Mouse (Mus musculus): ENCODE data around the gene Hmgb3.
"Not testable (repeated sequence)": the region's sequence is repeated elsewhere in the genome, so short reads cannot be mapped to it uniquely, and the experiment has no call there.

The Hmgb3 gene

DNA sequence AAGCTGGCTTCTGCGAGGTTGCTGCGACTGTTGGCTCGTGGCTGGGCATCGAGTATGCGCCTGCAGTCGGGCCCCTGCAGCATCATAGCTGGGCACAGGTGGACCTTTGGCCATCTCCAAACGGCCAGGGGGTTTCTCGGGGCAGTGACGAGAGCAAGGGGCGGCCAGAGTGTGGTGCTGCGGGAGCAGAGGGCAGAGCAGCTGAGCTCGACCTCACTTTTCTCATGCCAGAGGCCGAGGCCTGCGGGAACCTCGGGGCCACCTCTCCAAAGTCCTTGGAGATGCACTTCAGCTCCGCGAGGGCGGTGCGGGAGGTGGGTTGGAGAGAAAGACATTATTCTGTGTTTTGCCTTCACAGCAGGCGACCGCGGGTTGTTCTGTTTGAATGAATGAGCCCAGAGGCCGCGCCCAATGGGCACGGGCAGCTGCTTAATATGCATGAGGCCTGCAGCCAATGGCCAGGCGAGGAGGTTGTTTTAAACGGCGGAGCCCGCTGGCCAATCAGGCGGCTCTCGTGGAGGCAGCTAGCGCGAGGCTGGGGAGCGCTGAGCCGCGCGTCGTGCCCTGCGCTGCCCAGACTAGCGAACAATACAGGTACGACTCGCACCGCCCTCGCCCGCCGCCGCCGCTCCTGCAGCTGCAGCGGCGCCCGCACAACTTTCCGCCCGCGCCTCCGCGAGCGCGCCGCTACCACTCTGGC lies at the start of gene Hmgb3:
Gene Hmgb3, plus strand, starts transcription at position 504 of the 700 bp plus-strand sequence.
- peak; percentile 92 for DNase-seq (ENCODE audit: low read depth, low spot score)

- DNase-seq (ENCODE audit: low read depth, low spot score): not testable (repeated sequence)
Observed at GRCm38 (mm10) chrX:71506591-71506990, 49.1 kb upstream of the Hmgb3 start.

DNA sequence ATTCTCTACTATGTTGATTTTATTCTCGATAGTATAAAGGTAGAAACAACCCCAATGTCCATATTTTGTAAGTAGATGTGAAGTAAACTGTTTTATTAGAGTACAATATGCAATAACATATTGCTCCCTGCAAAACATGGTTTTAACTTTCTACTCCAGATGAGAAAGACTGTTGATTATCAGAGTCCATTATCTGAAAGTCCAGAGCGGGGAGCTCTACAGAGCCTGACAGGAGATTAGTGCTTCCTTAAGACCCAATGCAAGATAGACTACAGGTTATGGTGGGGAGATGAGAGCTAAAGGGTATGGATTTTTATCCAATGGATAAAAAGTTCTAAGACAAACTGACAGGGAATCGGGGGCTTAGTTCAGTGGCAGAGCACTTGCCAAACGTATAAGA lies 36.5 kb upstream of the Hmgb3 start:
- DNase-seq (ENCODE audit: low read depth, low spot score): no peak

- DNase-seq (ENCODE audit: low read depth, low spot score): no peak
Observed at GRCm38 (mm10) chrX:71522889-71523288, 32.8 kb upstream of the Hmgb3 start.

DNA sequence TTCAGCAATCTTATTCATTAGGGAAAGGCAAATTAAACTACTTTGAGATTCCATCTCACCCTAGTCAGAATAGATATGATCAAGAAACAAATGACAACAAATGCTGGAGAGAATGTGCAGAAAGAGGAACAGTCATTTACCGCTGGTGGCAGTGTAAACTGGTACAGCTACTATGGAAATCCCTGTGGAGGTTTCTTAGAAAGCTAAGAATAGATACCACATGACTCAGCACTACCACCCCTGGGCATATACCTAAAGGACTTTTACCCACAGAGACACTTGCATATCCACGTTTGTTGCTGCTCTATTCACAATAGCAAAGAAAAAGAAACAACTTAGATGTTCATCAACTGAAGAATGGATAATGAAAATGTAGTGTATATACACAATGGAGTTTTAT lies 31.4 kb upstream of the Hmgb3 start:
- DNase-seq (ENCODE audit: low read depth, low spot score): no peak

DNA sequence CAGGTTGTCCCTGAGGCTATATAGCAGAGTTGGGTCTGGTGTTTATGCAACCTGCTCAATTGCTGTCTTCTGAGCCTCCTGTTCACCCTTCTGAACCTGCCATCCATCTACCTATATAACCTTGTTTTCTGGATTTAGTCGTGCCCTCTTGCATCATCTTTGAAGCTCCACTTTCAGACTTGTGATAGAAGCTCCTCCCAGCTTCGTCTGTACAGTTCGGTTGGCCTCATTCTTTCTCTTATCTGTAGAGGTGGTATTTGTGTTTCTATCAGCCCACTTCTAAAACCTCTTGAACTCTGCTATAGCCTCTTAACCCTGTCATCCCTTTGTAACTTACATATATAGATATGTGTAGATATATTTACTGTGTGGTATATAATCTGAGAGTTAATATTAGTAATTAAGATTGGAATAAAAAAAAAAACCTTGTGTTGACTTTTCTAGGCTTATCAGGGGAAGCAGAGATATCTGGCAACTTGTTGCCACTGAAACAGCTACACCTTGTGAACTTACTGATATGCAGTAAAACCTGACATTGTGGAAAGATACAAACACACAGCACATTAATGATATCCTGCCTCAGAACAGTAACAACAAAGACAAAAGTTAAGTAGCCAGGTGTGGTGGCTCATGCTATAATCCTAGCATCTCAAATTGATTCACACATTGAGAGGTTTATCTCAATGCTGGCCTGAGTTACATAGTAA lies 30.0 kb upstream of the Hmgb3 start:
- no peak for DNase-seq (ENCODE audit: low read depth, low spot score)

GRCm38 (mm10) chrX:71527461-71527860 lies 28.3 kb upstream of the Hmgb3 start:
- DNase-seq (ENCODE audit: low read depth, low spot score): no peak

GRCm38 (mm10) chrX:71528150-71528549 lies 27.6 kb upstream of the Hmgb3 start:
- no peak for DNase-seq (ENCODE audit: low read depth, low spot score)

DNA sequence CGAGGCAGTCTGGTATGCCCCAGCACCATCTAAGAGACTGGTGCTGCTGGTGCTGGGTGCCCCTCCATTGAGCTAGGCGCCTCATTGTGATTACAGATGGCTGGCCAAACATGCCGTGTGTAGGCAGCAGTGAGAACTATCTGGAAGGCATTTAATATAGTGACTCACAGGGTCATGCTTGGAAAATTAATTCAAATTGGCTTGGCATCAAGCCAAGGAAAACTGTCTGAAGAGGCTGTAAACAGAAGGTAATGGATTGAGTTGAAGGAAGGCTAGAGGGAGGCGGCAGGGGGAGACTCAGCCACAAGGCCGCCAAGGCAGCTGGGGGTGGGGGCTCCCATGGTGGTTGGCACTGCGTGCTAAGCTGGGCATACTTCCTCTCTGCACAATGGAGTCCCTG lies 27.1 kb upstream of the Hmgb3 start:
- DNase-seq (ENCODE audit: low read depth, low spot score): no peak

GRCm38 (mm10) chrX:71532635-71533034 lies 23.1 kb upstream of the Hmgb3 start:
- peak; percentile 18 for DNase-seq (ENCODE audit: low read depth, low spot score)

GRCm38 (mm10) chrX:71534102-71534501 lies 21.6 kb upstream of the Hmgb3 start:
- no peak for DNase-seq (ENCODE audit: low read depth, low spot score)

DNA sequence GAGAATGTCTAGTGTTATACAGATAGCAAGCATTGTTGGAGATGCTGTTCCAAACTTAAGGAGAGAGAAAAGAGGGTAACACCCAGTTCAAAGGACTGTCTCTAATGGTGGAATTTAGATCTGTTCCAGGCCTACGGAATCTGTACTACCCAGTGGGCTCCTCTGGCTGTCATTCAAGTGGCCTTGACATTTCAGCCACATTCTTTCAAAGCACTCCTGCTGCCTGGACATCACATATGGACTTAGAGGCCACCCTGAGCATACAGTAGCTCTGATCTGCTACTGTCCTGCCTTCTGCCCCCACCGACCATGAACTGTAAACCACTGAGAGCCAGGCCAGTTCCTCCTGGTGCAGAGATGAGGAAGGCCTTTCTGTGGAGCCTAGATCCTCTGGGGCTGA lies 17.9 kb upstream of the Hmgb3 start:
- DNase-seq (ENCODE audit: low read depth, low spot score): no peak

GRCm38 (mm10) chrX:71540821-71541510 lies 14.8 kb upstream of the Hmgb3 start:
- DNase-seq (ENCODE audit: low read depth, low spot score): no peak

GRCm38 (mm10) chrX:71544731-71545130 lies 11.0 kb upstream of the Hmgb3 start:
- no peak for DNase-seq (ENCODE audit: low read depth, low spot score)

DNA sequence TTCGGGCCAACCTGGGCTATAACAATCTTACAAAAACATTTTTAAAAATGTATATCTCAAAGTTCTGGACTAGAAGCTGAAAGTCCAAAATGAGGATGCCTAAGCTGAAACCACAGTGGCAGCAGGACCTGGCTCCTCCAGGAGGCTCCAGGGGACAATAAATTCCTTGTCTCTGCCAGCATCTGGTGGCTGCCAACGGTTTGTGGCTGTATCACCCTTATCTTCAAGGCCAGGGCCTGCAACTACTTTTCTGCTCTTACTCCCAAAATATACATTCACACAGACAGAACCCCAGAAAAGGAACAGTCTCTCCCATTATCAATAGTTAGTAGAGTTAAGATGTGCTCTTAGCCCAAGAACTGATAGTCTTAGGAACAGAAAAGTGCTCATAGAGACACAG lies 10.6 kb upstream of the Hmgb3 start:
- no peak for DNase-seq (ENCODE audit: low read depth, low spot score)

DNA sequence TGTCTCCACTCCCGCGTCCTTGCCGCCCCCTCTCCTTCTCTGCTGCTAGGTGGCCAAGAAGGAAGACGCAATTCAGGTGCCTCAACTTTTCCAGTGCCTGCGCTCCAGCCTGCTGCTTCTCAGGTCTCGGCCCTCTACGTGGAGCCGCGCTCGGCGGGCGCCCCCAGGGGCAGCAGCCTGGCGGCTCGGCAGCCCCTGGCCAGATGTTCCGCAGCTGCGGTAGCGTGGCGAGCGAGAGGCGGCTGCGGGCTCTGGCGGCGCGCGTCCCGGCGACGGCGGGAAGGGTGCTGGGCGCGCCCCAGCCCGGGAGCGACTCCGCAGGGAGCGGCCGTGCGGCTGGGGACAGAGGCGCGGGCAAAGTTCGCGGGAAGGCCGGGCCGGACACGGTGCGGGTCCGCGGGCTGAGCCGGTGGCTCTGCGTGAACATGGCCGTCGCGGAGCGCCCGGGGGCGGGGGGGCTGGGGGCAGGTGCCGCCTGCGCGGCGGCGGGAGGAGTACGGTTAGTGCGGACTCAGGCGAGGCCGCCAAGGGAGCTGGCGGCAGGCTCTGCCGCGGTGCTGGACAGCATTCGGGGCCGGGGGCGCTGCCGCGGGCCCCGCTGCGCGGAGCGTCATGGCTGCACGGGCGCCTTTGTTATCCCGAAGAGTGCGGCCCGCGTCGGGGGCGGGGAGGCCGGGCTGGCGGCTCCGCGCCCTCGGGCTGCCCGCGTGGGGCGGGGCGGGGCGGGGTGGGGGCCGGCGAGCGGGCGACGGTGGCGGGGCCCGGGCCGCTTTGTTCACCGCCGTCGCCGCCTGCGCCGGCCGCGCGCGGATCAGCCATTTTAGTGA lies 610 bp downstream of the Hmgb3 start:
- DNase-seq (ENCODE audit: low read depth, low spot score): peak; percentile 4

DNA sequence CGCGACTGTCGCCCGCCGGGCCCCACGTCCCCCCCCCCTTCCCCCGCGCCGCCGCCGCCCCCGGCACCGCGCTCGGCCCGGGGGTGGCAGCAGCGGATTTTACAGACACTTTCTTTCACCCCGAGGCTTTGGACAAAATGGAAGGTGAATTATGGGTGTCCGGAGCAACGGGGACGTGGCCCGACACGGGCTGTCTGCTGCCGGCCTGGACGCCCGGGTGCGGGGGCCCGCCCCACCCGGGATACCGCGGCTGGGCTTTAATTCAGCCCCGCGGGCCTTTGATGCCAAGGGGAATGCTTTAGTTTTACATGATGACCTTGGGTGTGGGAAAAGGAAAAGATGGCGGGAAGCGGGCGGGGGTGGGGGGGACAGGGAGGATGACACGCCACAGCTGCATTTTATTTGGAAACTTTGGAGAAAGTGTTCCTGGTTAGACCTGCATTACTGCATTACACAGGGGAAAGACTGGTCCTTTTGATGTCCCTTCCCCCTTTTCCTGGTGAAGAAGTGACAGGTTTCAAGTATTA lies 1.3 kb downstream of the Hmgb3 start:
- peak; percentile 3 for DNase-seq (ENCODE audit: low read depth, low spot score)

DNA sequence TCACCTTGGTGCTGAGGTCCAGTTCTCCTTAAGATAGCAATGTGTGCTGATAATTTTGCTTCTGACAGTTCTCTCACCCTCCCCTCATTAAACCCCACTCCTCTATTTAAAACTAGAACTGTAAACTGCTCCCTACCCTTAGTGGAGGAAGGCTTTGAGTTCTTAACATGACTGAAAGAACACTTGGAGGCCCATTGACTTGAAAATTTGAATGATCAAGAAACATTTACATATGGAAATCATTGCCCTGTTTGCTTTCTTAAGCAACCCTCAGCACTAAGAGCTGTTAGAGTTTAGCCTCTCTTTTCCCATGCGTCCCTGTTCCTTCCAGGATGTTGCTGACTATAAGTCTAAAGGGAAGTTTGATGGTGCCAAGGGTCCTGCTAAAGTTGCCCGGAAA lies 3.6 kb downstream of the Hmgb3 start:
- DNase-seq (ENCODE audit: low read depth, low spot score): peak; percentile 66

DNA sequence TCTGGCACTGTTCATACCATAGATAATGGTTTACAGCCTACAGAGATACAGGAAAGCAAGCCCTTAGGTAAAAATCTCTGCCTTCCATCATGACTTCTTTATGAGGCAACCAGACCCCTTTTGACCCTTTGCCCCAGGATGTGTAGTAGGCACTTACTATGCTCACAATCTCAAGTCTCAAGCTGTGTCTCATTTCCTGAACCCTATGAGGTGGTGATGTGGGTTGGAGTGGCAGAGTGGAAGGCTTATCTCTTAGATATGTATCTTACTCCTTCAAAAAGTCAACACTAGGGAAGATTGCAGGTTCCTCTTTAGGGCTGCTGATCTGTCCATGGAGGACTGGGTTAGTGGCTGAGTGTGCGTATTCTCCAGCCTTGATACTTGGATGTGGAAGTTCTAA lies 5.1 kb downstream of the Hmgb3 start:
- no peak for DNase-seq (ENCODE audit: low read depth, low spot score)

DNA sequence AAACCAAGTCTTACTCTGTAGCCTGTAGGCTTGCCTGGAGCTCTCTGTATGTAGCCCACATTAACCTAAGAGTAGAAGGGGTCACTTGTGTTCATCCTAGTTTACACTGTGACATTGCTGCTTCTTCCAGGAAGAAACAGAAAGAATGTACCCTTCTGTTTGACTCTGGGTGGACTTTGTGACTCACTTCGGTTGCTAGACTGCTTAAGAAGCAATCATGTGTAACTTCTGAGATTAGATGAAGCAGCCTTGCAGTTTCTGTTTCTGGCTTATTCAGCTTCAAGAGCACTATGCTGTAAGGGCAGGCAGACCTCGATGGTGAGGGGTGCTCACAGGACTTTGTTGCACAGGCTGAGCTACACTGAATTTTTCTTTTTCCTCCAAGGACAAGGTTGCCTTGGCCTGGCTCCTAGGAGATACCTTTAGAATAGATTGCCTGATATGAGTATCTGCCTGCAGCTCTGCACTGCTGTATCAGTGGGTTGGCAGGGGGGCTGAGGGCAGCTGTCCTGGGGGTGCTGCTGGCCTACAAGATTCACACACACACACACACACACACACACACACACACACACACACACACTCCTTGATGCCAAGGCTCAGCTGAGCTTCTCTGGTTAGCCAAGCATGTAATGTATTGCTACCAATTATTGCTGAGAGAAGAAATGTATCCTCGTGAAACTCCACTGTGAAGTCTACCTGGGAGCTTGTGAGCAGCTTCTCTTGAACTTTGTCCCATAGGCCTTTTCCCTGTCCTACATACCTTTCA lies 17.6 kb downstream of the Hmgb3 start:
- DNase-seq (ENCODE audit: low read depth, low spot score): no peak

- DNase-seq (ENCODE audit: low read depth, low spot score): no peak
Observed at GRCm38 (mm10) chrX:71575550-71575949, 19.8 kb downstream of the Hmgb3 start.

Data from R1 (cell line).